Comparison of ENCODE assay signal across 14 mouse cellular contexts in the genomic region with DNA sequence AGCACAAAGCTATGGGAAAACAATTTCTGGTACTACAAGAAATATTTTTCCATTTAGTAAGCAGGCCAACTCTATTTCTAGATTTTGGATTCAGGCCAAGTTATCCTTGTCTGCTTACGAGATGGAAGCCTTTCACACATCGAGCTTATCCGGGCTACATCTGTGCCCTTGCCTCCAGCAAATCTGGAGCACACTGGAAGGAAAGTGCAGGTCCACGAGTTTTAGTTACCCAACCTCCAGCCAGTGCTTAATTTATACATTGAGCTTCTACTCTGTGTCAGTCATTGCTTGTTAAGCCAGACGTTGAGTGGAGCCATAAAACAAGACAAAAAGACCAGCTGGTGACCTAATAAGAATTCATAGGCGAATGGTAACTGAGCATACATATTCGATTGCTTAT. TPM values are rescaled to one million over a fixed set of nuclear protein-coding genes. Genes with fewer than 3 reads are reported as not detected.
A peak's percentile ranks its signal among the peaks of the same experiment; 100 is the strongest.
DNase-seq lines count a peak whose midpoint lies in the region; ATAC-seq and TF ChIP-seq lines count a peak whose summit lies in the region.
"Had no signal": no experiment of that assay in that cellular context is flagged by ENCODE, and none has a peak within 500 bp of the region (broad histone marks: within the 10 kb centered on the region; RNA-seq: fewer than 3 reads in every experiment).

No protein-coding gene starts in this region.

- no peaks in the 10 kb centered on the region for H3K4me1 ChIP-seq in forebrain, embryonic 14.5 days (ENCODE audit: control insufficient read depth, insufficient read depth, low read length)
- no peaks in the 10 kb centered on the region for H3K4me1 ChIP-seq in forebrain, embryonic 11.5 days (replicated peaks; ENCODE audit: control insufficient read depth, insufficient read depth, low read length)
- no peaks in the 10 kb centered on the region for H3K4me1 ChIP-seq in lung, embryonic 14.5 days (ENCODE audit: insufficient read depth)
- H3K4me1 ChIP-seq in forebrain, embryonic 16.5 days (replicated peaks; ENCODE audit: control insufficient read depth, insufficient read depth, low read length), result peaks cover 5% of the 10 kb centered on the region
- H3K4me1 ChIP-seq: megakaryocyte, embryonic 14.5 days had no signal

- no peaks in the 10 kb centered on the region for H3K36me3 ChIP-seq in forebrain, embryonic 14.5 days (ENCODE audit: control insufficient read depth, insufficient read depth, low read length)
- no peaks in the 10 kb centered on the region for H3K36me3 ChIP-seq in forebrain, embryonic 11.5 days (ENCODE audit: control insufficient read depth, insufficient read depth, low read length)
- no peaks in the 10 kb centered on the region for H3K36me3 ChIP-seq in lung, embryonic 14.5 days (ENCODE audit: insufficient read depth)
- no peaks in the 10 kb centered on the region for H3K36me3 ChIP-seq in forebrain, embryonic 16.5 days (ENCODE audit: control insufficient read depth, insufficient read depth)

- TF ChIP-seq CTCF in lung, embryonic 14.5 days (IDR thresholded peaks at IDR 0.05; ENCODE audit: low read depth), result no peak

- no peak overlapping the region for H3K27ac ChIP-seq in forebrain, embryonic 14.5 days (ENCODE audit: low read depth, low read length)
- no peak overlapping the region for H3K27ac ChIP-seq in forebrain, embryonic 11.5 days (ENCODE audit: low read depth, low read length)
- no peak overlapping the region for H3K27ac ChIP-seq in lung, embryonic 14.5 days (ENCODE audit: low read depth)
- H3K27ac ChIP-seq in forebrain, embryonic 16.5 days (ENCODE audit: low read length), result no peak overlapping the region

- H3K4me2 ChIP-seq in forebrain, embryonic 14.5 days (ENCODE audit: low read length), result no peak overlapping the region
- no peak overlapping the region for H3K4me2 ChIP-seq in forebrain, embryonic 11.5 days (ENCODE audit: low read depth, low read length, severe bottlenecking)
- no peak overlapping the region for H3K4me2 ChIP-seq in lung, embryonic 14.5 days
- H3K4me2 ChIP-seq in forebrain, embryonic 16.5 days (ENCODE audit: low read length), result no peak overlapping the region

- no peak overlapping the region for H3K9ac ChIP-seq in forebrain, embryonic 14.5 days (ENCODE audit: low read length)
- H3K9ac ChIP-seq in forebrain, embryonic 11.5 days (ENCODE audit: low read length), result no peak overlapping the region
- H3K9ac ChIP-seq in lung, embryonic 14.5 days, result no peak overlapping the region
- H3K9ac ChIP-seq in forebrain, embryonic 16.5 days (replicated peaks; ENCODE audit: low read depth, low read length), result no peak overlapping the region

- H3K9me3 ChIP-seq in forebrain, embryonic 14.5 days (replicated peaks; ENCODE audit: control insufficient read depth, low read length), result no peaks in the 10 kb centered on the region
- H3K9me3 ChIP-seq in forebrain, embryonic 11.5 days (ENCODE audit: control insufficient read depth, low read length), result no peaks in the 10 kb centered on the region
- H3K9me3 ChIP-seq in lung, embryonic 14.5 days (ENCODE audit: low read depth, low read length), result no peaks in the 10 kb centered on the region
- H3K9me3 ChIP-seq in forebrain, embryonic 16.5 days (ENCODE audit: control insufficient read depth, low read length), result no peaks in the 10 kb centered on the region
- H3K9me3 ChIP-seq: megakaryocyte, embryonic 14.5 days had no signal

- 38% methylated on average over 7 of the region's 7 CpGs for WGBS in forebrain, embryonic 14.5 days
- WGBS in forebrain, embryonic 11.5 days, result 79% methylated on average over 7 of the region's 7 CpGs
- 40% methylated on average over 7 of the region's 7 CpGs for WGBS in lung, embryonic 14.5 days
- WGBS in forebrain, embryonic 16.5 days, result 21% methylated on average over 7 of the region's 7 CpGs

- DNase-seq in forebrain, embryonic 14.5 days (ENCODE audit: low spot score), result peak; percentile 64
- no peak for DNase-seq in forebrain, embryonic 11.5 days (ENCODE audit: low spot score)
- peak; percentile 68 for DNase-seq in lung, embryonic 14.5 days
- DNase-seq in lung, postnatal 14 days, result no peak
- peak; percentile 84 for DNase-seq in brain, adult 2 months (ENCODE audit: low read depth, low spot score)
- DNase-seq in testis, postnatal 10 days (ENCODE audit: low spot score), result no peak
- no peak for DNase-seq in urinary bladder, postnatal 10 days (ENCODE audit: low spot score)
- DNase-seq: heart, postnatal 4 days; kidney, adult 2 months; thymus, adult 18-20 months had no signal

- peak; percentile 83 for ATAC-seq in forebrain, embryonic 14.5 days
- no peak for ATAC-seq in forebrain, embryonic 11.5 days (replicated peaks; ENCODE audit: low FRiP score)
- ATAC-seq in lung, embryonic 14.5 days (ENCODE audit: insufficient read depth), result no peak
- peak; percentile 87 for ATAC-seq in forebrain, embryonic 16.5 days

- no peak overlapping the region for H3K4me3 ChIP-seq in forebrain, embryonic 14.5 days (ENCODE audit: low read depth, low read length)
- no peak overlapping the region for H3K4me3 ChIP-seq in forebrain, embryonic 11.5 days (ENCODE audit: low read depth, low read length)
- H3K4me3 ChIP-seq in lung, embryonic 14.5 days (ENCODE audit: low read depth, low read length), result no peak overlapping the region
- no peak overlapping the region for H3K4me3 ChIP-seq in forebrain, embryonic 16.5 days (replicated peaks; ENCODE audit: low read length)
- H3K4me3 ChIP-seq: megakaryocyte, embryonic 14.5 days had no signal

- no peaks in the 10 kb centered on the region for H3K27me3 ChIP-seq in forebrain, embryonic 14.5 days (replicated peaks; ENCODE audit: control insufficient read depth, insufficient read depth, low read length)
- no peaks in the 10 kb centered on the region for H3K27me3 ChIP-seq in forebrain, embryonic 11.5 days (ENCODE audit: control insufficient read depth, insufficient read depth, low read length)
- H3K27me3 ChIP-seq in lung, embryonic 14.5 days (ENCODE audit: insufficient read depth, low read length), result no peaks in the 10 kb centered on the region
- H3K27me3 ChIP-seq in forebrain, embryonic 16.5 days (replicated peaks; ENCODE audit: control insufficient read depth, insufficient read depth, low read length), result no peaks in the 10 kb centered on the region

RNA-seq across cellular contexts. Expression of gene Clrn1, which starts 19.4 kb away (rescaled TPM):
- polyA plus RNA-seq in forebrain, embryonic 14.5 days (2014; fragmentation: Nextera tagmentation; extraction: Ambion mirVana), result 0.51 and 0.93 TPM in 2 replicates
- polyA plus RNA-seq in forebrain, embryonic 11.5 days (2014; fragmentation: Nextera tagmentation; extraction: Ambion mirVana), result 0.13 TPM in 1 of 2 replicates, not detected in the other
- 0.08 TPM in 2 replicates for polyA plus RNA-seq in lung, embryonic 14.5 days (2014; fragmentation: Nextera tagmentation; extraction: Ambion mirVana)
- 0.94 and 2.0 TPM in 2 replicates for polyA plus RNA-seq in forebrain, embryonic 16.5 days (2015; fragmentation: Nextera tagmentation; extraction: Ambion mirVana)
- polyA plus RNA-seq: kidney, adult 2 months; liver, embryonic 16.5 days; spleen, adult 2 months had no signal

RNA-seq across cellular contexts. Expression of gene Mindy4b-ps, which starts 43.6 kb away (rescaled TPM):
- 0.13 TPM in 1 of 2 replicates, not detected in the other for polyA plus RNA-seq in forebrain, embryonic 14.5 days (2014; fragmentation: Nextera tagmentation; extraction: Ambion mirVana)
- polyA plus RNA-seq in forebrain, embryonic 11.5 days (2014; fragmentation: Nextera tagmentation; extraction: Ambion mirVana), result 0.08 TPM in 1 of 2 replicates, not detected in the other
- polyA plus RNA-seq in lung, embryonic 14.5 days (2014; fragmentation: Nextera tagmentation; extraction: Ambion mirVana), result not detected in 2 replicates
- polyA plus RNA-seq in forebrain, embryonic 16.5 days (2015; fragmentation: Nextera tagmentation; extraction: Ambion mirVana), result not detected in 2 replicates
- polyA plus RNA-seq: kidney, adult 2 months; liver, embryonic 16.5 days; spleen, adult 2 months had no signal

Comparison
In these comparisons a context has a peak if more than half of its experiments do, and no peak if none do; other contexts are left out.
1. ATAC-seq: peak in forebrain, embryonic 14.5 days (single experiment) and forebrain, embryonic 16.5 days (single experiment); none in forebrain, embryonic 11.5 days (single experiment) and lung, embryonic 14.5 days (single experiment).
2. DNase-seq: peak in forebrain, embryonic 14.5 days (single experiment), lung, embryonic 14.5 days (single experiment) and brain, adult 2 months (single experiment); none in forebrain, embryonic 11.5 days (single experiment), lung, postnatal 14 days (single experiment), testis, postnatal 10 days (single experiment) and urinary bladder, postnatal 10 days (single experiment).